Mouse (Mus musculus): ENCODE results near the gene Uba5.

The Uba5 gene

GRCm38 (mm10) chr9:104063244-104063961 lies 469 bp upstream of the Uba5 start, which contains the start of gene Acad11:
TSS of gene Acad11 (plus strand) at chr9:104063377.
- DNase-seq, result peak; percentile 86 to 87

- no peak for DNase-seq
These were observed 11.9 kb downstream of the Uba5 start for GRCm38 (mm10) chr9:104051028-104051427.

GRCm38 (mm10) chr9:104043676-104044075 lies 19.3 kb downstream of the Uba5 start:
- peak; percentile 32 to 45 for DNase-seq

- DNase-seq, result no peak
These were observed 22.6 kb downstream of the Uba5 start, which contains the start of gene Gm28305 for GRCm38 (mm10) chr9:104040362-104040761. TSS of gene Gm28305 (plus strand) at chr9:104040662.

GRCm38 (mm10) chr9:104039742-104040141 lies 23.2 kb downstream of the Uba5 start:
- DNase-seq, result no peak

GRCm38 (mm10) chr9:104039031-104039695 lies 23.8 kb downstream of the Uba5 start:
- DNase-seq, result no peak

GRCm38 (mm10) chr9:104038266-104038665 lies 24.7 kb downstream of the Uba5 start:
- DNase-seq, result no peak

GRCm38 (mm10) chr9:104035261-104036015 lies 27.5 kb downstream of the Uba5 start:
- DNase-seq, result peak; percentile 57 to 80

GRCm38 (mm10) chr9:104034718-104035117 lies 28.2 kb downstream of the Uba5 start:
- DNase-seq, result no peak

- DNase-seq, result no peak
These were observed 28.7 kb downstream of the Uba5 start for GRCm38 (mm10) chr9:104034231-104034630.

- no peak for DNase-seq
These were observed 33.1 kb downstream of the Uba5 start for GRCm38 (mm10) chr9:104029861-104030260.

GRCm38 (mm10) chr9:104027186-104027585 lies 35.7 kb downstream of the Uba5 start:
- no peak for DNase-seq

GRCm38 (mm10) chr9:104021026-104021425 lies 41.9 kb downstream of the Uba5 start:
- DNase-seq, result peak in 1 of 2 experiments; percentile 23

GRCm38 (mm10) chr9:104014526-104014925 lies 48.4 kb downstream of the Uba5 start:
- no peak for DNase-seq

GRCm38 (mm10) chr9:104002913-104003330 lies 60.0 kb downstream of the Uba5 start:
- peak; percentile 62 to 74 for DNase-seq

GRCm38 (mm10) chr9:104001921-104002859 lies 60.7 kb downstream of the Uba5 start, which contains the start of gene Nphp3:
TSS of gene Nphp3 (plus strand) at chr9:104002544.
- DNase-seq, result peak; percentile 100

GRCm38 (mm10) chr9:104000601-104001000 lies 62.3 kb downstream of the Uba5 start:
- DNase-seq, result peak; percentile 75 to 79

Data from kidney, adult 8-10 months (tissue).